Mouse (Mus musculus): ENCODE measurements around the gene Ccdc28a.
A peak's percentile ranks its signal among the peaks of the same experiment; 100 is the strongest.

Ccdc28a gene

DNA sequence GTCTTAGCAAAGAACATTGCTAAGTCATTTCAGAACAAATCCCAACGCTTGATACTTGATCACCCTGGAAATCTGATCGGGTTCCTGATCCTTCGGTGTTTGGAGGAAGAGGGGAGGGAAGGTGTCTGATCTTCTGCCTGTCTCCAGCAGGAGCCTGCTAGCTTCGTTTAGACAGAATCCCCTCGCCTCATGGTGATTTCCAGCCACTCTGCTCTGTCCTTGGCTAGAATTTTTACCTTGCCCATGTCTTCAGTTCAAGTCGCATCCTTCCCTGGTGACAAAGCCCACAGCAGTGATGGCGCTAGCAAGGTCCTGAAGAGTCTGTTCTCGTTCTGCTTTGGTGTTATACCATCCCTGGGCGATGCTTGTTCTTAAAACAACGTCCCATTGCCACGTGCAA is 40.6 kb downstream of the Ccdc28a start:
- DNase-seq (ENCODE audit: low read depth, low spot score) = no peak

DNA sequence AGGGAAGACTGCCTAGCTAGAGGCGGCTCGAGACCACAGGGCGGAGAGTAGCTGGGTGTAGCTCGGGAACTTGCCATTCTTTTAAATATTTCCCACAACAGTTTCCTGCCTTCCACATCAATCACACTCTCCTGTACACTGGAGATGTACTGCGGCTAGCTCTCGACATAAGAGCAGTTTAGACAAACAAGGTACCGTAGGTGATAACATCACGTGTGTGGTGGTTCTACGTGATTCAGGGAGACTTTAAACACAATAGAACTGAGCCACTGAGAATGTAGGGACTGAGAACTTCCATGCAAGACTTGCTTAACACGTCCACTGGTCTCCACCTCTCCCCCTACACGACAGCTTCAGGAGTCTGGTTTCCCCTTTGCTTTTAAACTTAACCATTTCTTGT is 41.6 kb downstream of the Ccdc28a start:
- no peak for DNase-seq (ENCODE audit: low read depth, low spot score)

DNA sequence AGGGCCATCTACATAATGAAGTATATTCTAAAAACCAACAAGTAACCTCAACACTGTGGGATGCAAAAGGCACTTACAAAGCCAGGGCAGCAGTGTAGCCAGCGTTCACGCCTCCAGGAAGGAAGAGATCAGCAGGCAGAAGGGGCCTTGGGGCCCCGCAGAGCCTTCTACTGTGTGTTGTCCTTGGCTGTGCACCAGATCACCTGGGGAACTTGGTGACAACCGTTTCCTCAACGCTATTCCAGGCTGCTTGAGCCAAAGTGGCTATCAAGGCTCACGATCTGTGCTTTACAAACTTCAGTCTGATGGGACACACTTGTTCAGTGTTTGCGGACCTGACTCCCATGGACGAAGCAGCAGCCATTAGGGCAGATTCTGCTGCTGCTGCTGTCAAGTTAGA is 43.1 kb downstream of the Ccdc28a start:
- DNase-seq (ENCODE audit: low read depth, low spot score) = no peak

DNA sequence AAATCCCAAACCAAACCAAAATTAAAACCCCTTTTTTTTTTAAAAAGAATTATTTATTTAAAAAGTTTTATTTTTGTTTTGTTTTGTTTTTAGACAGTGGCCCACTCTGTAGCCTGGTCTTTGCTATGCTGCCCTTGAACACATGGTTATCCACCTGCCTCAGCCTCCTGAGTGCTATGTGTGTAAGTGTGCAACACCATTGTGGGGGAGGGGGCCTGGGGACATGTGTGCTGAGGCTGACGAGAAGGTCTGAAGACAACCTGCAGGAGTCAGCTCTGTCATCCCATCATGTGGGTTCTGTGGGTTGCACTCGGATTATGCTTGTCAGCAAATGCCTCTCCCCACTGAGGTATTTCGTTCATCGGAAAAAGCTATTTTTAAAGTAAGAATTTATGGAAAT is 45.3 kb downstream of the Ccdc28a start:
- no peak for DNase-seq (ENCODE audit: low read depth, low spot score)

DNA sequence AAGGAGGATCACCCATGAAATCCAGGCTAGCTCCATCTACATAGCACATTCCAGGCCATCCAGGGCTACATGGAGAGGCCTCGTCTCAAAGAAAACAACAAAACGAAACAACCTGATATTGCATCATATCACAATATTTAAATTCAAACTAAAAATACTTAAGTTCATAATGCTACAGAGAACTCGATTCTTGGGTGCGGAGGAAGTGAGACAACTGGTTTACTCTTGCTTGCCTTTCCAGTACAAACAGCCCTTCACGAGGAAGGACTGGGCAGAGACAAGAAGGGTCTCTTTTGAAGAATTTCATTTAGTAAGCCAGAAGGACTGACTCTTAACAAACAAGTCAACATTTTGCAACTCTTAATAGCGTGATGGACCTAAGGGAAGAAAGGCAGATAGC is 46.2 kb downstream of the Ccdc28a start:
- DNase-seq (ENCODE audit: low read depth, low spot score) = no peak

DNA sequence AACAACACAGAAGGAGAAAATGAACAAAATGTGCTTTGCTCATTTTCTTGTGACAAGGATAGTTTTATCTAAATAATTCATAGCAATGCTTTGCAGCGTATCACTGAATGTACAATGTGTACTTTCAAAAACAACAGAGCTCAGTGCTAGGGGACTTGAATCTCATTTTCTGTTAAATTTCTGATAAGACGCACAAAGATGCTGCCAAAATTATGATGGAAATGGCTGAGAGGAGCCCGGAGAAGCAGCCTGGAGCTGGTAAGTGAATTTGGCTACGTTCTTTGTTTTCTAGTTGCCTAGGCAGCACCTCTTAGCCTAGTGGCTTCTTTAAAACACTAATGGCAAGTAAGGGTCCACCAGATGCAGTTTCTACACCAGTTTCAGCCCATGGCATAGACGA is 52.6 kb downstream of the Ccdc28a start:
- DNase-seq (ENCODE audit: low read depth, low spot score) = peak; percentile 23

DNA sequence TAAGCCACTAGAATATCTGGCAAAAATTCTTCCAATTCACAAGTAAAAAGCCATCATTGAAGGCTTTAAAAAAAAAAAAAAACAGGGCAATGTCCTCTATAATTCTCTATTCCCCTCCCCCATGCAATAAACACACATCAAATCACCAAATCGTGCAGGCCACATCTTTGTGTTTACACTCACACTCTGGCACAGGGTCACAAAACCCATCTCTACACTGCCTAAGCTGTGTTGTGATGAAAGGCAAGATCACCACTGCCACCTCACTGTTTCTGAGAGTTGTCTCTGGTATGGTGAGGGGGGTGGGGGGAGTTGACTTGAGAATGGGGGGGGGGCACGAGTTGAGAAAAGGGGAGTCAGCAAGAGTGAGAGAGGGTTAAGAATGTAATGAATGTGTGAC is 57.5 kb downstream of the Ccdc28a start:
- DNase-seq (ENCODE audit: low read depth, low spot score) = no peak

DNA sequence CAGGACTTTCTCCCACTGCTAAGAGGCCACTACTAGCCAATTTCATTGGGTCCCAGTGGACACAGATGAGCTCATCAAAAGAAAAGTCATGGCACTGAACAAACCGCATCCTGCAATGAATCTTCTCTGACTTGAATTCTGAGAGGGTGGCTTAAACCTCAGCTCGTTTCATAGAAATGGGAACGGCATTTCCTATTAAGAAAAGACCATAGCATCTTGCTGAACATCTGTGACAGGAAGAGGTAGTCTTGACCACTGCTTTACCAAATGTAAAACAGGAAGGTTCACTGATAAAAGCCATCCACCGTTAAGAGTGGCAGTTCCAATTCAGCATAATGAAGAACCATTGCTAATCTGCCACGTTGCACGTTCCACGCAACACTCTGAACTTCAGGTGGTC is 58.1 kb downstream of the Ccdc28a start:
- DNase-seq (ENCODE audit: low read depth, low spot score) = no peak

DNA sequence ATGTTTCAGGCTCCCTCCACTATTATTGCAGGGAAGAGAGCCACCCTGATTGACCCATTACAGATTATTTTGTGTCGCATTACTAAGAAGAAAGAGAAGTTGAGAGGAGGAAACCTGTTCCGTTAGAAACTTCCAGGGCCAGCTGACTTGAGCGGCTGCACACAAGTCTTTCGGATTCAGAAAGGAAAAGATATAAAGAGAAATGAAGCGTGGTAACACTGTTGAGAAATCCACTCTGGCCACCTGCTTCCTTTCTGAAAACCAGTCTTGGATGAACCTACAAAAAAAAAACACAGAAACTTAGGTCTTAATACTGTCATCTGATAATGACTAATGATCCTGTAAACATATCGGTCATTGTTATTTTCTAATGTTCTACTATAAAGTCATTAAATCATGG is 59.7 kb downstream of the Ccdc28a start:
- no peak for DNase-seq (ENCODE audit: low read depth, low spot score)

Data from telencephalon, adult 2 months (tissue).